Mouse (Mus musculus): ENCODE measurements around the gene Hdgf.

GRCm38 (mm10) chr3:87947056-87947810 is 41.1 kb downstream of the Hdgf start:
- TF ChIP-seq EP300 (IDR thresholded peaks at IDR 0.05) (no peak), CTCF (IDR thresholded peaks at IDR 0.05) (no peak)

All from lung, postnatal 0 days (tissue).